Mouse (Mus musculus) adrenal gland, postnatal 14 days (tissue): ENCODE measurements at regions not wholly inside any gene's neighbourhood (a gene's known extent, or its start where the extent isn't known, plus 50 kb on each side); places are given as distances from the start of the nearest gene placed in this dataset.
A peak's percentile ranks its signal among the peaks of the same experiment; 100 is the strongest.

Source experiments
- DNase-seq: peaks from one replicate; pipeline ENCODE4 v3.0.0; 2021; ENCODE audit warnings: mixed read lengths

DNA sequence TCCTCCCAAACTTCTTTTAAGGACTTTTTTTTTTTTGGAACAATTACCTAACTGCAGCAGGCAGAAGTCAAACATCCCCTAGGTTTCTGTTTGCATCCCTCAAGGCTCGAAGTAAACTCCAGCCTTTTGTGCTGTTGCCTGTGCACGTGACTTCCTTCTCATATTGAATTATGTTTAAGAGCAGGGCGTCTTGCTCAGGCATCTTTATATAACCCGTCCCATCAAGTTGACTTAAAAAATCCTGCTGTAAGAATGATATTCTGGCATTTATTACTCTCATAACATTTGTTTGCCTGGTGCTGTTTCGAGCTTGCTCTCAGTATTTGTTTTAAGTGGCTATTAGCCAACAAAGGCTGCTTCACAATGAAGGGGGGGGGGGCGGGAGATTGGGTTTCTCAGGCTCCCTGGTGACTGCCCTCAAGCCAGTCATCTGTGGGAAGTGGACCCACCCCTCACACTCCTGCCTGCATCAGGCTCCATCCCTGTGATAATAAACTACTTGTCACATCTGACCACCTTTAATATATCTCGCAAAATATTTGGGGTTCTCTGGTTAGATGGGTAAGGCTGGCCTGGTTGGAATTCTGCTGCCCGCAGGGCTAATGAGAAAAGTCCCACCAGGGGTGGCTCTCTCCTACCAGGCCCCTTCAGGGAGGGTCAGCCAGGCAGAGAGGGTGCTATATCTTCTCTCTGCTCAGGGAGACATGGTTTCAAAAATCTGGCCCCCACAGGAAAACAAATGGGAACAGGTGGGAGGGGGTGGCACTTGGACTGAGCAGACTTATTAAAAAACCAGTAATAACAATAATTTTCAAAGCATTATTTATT is 277.1 kb upstream of the Atp5g3 start:
- no peak for DNase-seq

DNA sequence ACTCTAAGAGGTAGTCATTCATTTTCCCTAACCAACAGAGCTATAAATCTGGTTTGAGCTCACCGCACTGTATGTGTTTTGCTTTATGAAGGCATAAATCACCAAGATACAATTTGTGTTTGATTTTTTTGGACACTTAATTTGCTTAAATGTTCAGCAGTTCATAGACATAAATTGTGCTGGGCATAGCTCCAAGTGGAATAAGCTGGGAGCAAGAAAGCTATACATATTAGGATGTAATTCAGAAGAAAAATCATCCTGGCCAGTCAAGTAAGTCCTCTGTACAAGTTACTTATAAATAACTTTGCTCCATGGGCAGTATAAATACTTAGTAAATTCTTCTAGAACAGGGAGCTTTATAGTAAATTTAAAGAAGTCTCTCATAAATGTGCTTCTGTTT is 267.0 kb upstream of the Atp5g3 start:
- no peak for DNase-seq

DNA sequence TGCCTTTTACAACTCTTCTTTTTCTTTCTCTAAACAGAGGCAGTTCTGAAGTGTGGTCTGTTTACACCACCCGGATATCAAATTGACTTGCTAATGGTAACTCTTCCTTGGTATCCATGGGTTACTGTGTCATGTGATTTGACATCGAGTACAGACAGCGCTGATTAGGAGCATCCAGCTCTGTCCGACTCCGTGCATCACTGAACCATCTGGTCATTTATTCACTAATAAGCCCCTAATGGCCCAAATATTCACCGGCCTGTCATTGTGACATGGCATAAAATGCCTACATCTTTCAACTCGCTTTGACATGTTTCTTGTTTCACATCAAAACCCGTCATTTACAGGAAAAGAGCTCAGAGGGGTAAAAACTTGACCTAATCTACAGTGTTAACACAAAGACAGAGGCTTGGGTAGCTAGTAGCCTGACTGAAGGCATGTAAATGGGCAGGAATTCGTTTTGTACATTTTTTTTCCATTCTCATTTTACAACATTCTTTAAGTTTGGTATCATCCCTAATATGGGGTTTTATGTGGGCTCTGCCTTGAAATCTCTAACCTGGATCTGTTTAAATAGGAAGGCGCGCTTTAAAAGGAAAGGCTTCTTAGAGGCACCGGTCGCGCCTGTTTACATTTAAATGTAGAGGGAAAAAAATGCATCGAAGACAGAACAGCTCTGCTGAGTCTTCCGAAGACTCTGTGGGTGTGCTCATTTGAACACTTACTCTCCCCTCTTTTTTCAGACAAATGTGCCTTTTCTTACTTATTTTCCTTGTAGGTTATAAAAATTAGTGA is 257.8 kb upstream of the Atp5g3 start:
- DNase-seq = no peak

DNA sequence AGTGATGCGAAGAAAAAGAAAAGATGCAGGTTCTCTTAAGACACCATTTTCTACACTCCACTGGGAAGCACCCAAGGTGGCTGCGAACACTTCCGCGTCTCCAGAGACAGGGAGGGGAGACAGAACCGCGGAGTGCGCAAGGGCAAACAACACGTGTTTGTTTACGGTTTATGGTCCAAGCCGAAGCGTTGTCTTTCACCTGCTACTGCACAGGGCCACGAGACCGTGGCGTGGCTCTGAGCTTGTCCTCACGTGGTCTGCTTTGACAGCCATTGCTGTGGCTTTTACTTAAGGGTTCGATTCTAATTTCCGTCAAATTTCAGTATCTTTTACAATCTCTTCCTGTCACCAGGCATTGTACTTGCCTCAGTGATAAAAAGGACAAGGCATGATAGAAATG is 257.2 kb upstream of the Atp5g3 start:
- DNase-seq = no peak

DNA sequence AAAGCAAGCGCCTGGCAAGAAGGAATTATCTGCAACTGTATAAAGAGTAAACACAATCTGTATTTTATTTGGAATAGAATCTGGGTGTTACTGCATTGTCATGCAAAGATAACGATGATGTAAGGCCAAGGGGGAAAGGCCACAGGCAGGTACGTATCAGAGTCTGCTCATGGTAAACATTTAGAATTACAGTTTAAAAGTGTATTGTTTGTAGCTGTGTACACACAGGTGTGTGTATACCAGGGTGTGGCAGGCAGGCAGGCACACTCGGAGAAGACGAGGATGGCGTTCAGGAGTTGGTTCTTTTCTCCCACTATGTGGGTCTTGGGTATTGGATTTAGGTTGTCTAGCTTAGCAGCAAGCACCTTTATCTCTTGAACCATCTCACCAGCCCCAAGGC is 242.9 kb upstream of the Atp5g3 start:
- DNase-seq = no peak

DNA sequence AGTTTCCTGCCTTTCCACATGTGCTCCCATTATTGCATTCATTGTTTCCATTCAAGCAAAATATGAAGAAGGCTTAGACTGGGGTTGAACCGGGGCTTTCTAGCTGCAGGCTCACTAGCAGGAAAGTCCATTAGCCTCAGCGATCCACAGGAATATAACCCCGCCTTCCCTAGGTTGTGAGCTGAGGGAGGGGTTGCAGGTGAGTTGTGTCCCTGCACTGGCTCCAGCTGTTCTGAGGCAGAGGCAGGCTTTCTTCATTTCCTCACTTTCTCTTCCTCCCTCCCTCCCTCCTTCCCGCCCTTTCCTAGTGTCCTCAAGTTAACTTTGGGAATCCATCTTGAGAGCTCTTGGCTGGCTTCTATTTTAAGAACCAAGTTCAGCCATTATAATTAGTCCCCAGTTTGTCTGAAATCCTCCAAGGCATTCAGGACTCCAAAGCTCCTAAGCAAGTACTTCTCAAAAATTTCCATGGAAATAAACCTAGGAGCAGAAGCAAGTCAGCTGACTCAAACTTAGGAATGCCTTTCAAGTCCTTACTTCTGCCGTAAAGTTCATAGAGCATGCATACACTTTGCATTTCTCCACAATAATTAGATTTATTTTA is 242.2 kb upstream of the Atp5g3 start:
- no peak for DNase-seq

DNA sequence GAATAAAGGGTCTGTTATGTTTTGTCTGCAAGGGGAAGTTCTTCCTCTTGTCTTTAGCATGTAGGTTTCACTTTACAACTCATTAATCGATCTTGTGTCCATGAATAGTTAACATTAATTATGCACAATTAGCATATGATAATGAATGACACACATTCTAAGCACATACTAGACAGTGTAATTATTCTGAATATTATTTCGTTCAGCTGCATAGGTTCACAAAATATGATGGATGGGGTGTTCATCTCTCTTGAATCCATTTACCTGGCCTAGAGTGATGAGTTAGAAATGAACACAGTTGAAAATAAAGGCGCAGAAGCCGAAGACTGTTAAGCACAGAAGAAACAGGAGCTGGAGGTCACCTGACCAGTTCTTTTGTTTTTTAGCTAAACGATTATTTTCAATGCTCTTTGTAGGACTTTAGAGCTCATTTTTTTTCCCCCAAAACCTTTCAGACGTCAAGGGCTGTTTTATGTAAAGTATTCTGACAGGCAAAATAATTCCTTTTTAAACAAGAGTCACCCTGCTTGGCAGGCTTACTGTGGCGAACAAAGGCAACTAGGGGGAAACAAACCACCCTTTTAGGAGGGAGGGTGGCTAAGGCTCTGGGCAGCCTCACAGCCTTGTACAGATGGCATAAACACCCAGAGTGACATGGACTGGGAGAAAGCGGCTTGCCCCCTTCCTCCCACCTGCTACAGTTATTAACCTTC is 241.6 kb upstream of the Atp5g3 start:
- DNase-seq = no peak

DNA sequence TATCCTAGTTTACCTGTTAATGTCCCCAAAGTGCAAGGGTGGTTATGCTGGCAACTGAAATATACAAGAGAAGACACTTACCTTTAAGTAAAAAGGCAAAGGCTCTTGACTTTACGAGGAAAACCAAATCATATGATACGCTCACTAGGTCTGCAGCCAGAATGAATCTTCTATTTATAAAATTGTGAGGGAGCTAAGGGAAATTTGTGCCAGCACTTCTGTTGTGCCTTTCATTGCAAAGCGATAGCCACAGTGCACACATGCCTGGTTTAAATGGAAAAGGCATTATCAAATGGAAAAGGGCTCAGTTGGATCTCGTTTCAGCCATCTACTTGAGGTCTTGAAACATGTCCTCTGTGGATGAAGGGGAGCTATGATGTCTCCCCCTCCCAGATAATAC is 236.1 kb upstream of the Atp5g3 start:
- no peak for DNase-seq

DNA sequence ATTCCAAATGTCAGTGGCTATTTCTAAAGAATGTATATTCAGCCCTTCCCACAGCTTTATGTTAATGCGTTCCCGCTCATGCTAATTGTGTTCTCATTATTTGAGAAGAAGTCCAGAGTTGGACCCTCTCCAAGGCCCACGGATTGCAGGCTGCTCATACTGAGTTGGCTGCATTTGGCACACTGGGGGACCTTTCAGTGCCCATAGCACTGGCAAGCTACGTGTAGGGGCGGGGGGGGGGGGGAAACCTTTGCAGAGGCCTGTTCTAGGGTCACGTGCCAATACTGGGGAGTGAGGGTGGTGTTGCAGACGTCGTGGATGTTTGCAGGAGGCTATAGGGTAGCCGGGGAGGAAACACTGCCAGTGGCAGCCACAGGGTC is 225.5 kb upstream of the Atp5g3 start:
- no peak for DNase-seq

DNA sequence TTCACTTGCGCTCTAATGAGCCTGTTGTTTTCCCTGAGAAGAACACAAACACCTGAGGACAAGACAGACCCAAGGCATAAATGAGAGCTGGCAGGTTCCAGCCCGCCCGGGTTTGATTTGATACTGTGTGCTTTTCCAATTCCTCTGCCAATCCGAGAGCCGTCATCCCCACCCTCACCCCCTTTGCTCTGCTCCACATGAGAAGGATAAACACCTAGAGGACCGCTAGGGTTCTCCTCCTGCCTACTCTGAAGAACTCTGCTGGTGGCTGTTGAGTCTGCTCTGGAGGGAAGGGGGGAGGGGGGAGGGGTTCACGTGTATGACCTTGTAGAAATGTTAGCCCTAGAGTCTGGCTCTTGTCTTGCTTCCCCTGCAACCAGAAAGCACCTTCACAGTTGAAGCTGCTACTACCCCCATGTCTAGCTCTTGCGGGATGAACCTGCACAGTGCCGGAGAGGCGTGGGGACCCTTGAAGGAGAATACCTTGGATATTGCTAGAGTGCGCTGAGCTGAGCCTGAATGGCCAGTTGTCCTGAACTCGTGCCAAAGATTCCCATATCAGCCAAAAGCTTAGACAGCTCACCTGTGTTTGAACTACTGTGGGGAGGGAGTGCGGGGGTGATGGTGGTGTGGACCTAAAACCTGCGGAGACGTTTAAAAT is 225.0 kb upstream of the Atp5g3 start:
- no peak for DNase-seq

DNA sequence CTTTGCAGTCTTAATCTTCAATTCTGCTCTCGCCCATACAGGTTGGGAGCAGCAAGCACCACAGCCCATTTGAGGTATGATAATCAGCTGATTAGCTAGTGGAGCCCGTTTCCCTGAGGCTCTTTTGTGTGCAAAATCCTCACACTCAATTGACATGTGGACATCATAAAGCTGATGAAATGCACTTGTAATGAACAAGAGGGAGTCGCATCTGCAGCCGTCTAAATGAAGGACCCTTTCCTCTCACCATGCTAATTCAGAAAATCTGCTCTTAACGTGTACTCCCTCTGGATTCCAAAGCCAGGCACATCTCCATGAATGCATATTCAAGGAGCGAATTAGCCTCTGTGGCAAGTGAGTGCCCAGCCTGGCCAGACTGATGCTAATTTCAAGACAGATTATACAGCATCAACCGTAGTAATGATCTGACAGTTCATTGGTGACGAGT is 219.0 kb upstream of the Atp5g3 start:
- no peak for DNase-seq

DNA sequence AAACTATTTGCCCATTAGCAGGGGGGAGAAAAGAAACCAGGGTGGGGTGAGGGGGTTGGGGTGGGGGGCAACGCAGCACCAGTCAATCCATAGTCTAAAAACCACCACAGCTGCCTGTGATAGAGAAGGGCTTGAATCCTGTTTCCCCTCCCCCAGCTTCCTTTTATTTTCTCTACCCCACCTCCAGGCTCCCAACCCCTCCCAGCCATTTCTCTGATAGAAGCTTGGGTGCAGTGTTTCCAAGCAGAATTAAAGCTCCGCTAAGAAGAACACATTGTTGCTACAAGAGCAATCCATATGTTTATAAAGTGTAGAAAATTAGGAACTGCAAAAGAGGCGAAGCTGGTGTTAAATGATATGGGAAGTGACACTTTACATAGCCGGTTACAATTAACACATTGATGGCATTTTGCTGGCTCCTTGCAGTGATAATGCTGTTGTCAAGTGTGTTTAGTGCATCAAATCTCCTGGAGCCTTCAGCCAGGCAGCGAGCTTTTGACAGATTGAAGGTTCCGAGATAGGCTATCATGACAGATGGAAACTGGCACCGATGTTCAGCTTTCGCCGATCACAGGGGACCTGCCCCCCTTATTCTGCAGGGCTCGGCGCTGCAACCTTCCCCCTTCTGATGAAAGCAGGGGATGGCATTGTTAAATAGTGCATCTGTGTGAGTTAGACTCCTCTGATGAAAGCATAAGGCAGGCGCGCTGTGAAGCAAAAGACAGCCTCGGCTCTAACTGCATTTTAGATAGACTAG is 217.8 kb upstream of the Atp5g3 start:
- peak; percentile 18 for DNase-seq

DNA sequence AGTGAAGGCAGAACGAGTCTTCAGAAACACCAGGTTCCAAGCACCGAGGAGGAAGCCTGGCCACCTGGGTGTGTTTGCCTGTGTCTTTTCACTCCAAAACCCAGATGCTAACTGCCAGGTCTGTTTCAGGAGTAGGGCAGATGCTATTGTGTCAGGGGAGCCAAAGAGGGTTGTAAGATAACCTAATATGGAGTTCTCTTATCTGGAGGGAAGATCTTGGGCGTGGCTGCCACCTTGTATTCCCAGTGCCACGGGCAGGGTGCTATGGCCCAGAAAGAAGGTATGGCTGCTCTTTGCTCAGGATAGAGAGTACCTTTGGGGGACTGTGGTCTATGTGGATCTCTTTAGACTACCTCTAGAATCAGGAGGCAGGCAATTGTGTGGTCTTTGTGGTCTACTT is 216.0 kb upstream of the Atp5g3 start:
- no peak for DNase-seq

DNA sequence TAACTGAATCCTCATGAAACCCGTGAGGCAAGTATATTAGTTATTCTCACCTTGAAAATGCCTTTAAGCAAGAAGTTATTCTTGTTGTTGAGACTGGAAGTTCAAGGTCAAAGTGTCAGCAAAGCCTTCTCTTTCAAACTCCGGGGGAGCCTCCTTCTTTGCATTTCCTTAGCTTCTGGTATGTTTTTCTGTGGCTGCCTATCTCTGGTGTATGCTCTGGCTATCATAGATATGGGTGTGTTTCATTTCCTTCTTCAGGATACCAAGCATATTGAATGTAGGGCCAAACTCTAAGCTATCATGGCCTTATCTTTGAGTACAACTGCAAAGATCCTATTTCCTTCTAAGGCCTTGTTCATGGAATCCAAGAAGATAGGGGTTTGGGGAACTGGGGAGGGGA is 213.1 kb upstream of the Atp5g3 start:
- DNase-seq = no peak

DNA sequence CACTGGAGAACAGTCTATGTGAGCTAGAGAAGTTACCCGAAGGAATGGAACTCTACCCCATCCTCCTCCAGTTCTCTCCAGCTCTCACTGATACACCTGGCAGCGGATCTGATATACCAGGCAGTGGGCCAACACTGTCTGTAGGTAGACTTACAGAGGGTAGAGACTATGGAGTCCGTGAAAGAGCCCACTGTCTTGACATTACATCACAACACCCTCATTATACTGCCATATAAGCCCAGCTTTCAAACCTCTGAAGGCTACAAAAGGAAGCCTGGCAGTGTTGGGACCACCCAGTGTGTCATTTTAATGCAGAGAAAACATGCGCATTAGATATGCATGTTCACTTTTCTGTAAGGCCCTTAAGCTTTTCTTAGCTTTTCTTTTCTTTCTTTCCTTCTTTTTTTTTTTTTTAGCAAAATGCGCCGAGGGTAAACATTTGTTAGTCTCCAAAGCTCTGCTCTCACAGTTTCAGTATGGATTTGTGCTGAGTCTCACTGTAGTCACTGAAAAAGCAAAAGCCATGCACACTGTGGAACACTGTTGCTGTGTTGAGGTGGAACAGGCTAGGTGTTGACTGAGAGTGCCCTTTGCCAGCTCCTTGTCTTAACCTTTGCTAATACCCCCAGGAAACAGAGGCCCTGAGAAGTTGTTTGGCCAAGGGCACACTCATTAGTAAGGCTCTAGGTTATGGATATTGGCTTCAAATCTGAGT is 212.4 kb upstream of the Atp5g3 start:
- DNase-seq = no peak

DNA sequence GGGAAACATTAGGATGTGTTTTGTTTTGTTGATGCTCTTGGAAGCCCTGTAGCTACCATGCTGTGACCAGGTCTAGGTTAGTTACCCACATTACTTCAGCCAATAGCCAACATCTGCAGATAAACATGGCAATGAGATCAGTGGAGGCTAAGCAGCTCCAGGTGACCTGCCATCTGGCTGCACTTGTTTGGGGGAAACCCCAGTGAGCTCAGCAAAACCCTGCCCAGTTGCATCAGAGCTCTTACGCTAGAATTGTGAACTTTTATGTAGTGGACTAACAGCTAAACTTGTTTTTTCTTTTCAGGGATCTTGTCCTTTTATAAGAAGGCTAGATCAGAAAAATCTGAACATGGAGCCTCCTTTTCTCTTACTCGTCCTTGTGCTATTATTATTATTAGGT is 211.8 kb upstream of the Atp5g3 start:
- no peak for DNase-seq

DNA sequence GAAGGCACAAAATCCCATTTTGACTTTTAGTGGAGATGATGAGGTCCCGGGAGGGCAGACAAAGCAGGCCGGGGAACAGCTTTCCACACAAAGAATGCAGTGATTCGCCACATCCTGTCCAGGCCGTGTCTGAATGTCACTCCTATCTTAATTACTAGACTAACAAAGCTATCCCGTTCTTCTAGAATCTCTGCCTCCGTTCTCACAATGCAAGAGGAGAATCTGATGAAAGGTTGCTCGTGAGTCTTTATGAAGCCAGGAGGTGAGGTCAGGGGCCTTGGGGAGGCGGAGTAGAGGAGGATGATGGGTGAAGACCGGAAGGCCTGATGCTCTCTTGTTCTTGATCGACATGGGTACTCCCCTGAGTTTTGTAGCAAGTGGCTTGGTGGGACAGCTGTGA is 208.9 kb upstream of the Atp5g3 start:
- DNase-seq = no peak

DNA sequence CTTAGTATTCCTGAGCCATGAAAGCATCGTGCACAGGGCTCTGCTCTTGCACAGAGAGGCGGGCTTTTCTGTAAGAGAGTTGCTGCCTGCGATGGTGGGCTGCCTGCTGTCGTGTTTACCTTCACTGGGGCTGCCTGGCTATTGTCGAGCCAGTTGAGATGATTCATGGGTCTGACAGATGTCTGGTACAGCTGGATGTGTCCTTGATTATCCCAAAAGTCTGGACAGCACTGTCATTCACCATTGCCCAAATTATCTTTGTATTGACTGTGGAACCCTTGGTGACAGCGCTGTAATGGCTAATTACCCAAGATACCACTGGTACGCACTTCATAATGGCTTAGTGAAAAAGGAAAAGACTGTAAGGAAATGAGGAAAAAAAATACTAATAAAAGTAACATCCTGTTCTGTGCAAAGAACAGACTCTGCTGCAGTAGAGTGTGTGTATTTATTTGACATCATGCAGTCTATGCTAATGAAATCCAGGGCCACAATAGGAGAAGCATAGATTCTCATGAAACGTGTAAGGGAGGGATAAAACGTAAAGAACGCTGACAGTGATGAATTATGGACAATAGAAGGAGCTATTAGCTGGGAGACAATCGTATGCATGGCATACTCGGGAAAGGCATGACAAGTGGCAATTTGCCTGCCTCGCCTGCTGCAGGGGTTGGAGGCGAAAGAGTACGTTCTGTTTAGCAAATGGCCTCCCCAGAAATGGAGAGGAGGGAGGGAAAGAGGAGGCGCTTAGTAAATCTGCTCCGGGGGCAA is 208.2 kb upstream of the Atp5g3 start:
- no peak for DNase-seq

DNA sequence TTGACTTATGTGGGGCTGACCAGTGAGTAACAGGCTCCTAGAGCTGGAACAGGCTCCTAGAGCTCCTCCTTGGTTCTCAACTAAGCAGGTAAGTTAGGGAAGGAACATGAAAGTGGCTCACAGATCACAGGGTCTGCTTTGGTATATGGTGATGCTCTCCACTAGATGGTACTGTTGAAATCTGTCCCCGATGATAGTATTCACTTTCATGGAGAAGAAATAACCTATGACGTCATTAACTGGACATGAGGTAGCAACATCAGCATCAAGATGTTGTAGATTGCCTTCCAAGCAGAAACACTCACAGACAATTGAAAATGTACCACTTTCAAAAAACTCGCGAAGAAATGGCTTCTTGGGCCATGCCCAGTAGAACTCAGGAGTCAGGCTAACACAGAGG is 195.3 kb upstream of the Atp5g3 start:
- no peak for DNase-seq
